Mouse (Mus musculus) embryo, embryonic 9.5 days (tissue): ENCODE results near the gene Jakmip3.
A peak's percentile ranks its signal among the peaks of the same experiment; 100 is the strongest.

ENCODE experiments used
- DNase-seq: peaks from one replicate; pipeline ENCODE4 v3.0.0-alpha.2; 2017; ENCODE audit errors: extremely low spot score

Gene Jakmip3

DNA sequence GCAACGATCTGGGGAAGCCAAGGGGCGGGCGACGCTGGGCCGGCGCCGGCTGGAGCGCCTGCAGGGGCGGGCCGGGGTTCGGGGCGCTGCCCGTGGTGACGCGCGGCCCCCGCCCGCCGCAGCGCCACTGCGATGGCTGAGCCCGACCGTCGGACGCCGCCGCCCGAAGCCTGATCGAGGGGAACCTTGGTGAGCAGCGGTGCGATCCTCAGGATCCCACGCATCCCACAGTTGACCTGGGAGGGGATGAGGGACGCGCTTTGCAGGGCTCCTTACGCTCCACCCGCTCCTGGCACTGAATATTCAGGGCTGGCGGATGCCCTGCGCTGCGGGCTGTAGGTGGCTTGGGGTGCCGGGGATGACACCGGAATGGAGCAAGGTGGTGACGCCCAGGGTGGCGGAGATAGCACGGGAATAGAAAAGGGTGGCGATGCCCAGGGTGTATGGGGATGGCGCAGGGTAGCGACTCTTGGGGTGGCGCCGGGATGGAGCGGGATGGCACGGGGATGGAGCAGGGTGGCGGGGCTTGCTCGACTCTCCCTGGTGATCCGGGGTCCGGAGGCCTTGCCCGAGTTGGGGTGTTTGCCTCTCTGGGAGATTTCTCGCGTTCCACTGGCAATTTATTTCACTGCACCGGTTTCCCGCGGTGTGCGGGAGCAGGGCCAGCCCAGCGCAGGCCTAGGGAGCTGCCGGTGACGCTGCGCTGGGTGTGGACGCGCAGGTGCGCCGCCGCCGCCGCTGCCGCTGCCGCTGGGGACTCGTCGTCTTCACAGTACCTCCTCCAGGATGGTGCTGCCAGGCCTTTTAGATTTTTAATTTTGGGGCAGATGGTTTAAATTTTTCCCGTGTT lies at the start of gene Jakmip3:
TSS of gene Jakmip3 (plus strand) at position 119 of the 850 bp plus-strand sequence.
- peak; percentile 25 for DNase-seq

DNA sequence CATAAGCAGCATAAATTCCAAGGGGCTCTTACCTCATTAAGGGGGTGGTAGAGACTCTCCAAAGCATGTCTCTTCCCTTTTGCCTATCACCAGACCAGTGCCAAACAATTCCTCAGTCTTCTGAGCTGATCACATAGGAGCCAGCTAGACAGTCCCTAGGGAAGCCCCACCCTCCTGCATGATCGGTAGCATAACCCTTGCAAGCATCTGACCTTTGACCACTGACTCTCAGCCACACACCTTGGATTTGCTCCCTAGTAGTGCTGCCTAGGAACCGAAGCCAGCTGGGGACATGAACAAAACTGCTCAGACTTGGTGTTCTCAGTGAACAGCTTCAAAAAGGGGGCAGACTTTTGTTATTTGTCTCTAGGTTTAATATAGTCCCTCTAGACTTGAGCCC lies 42.4 kb upstream of the Jakmip3 start:
- no peak for DNase-seq

- no peak for DNase-seq
Observed at GRCm38 (mm10) chr7:138898743-138899142, 41.8 kb upstream of the Jakmip3 start.

- DNase-seq, result no peak
Observed at GRCm38 (mm10) chr7:138903886-138904435, 36.6 kb upstream of the Jakmip3 start.

DNA sequence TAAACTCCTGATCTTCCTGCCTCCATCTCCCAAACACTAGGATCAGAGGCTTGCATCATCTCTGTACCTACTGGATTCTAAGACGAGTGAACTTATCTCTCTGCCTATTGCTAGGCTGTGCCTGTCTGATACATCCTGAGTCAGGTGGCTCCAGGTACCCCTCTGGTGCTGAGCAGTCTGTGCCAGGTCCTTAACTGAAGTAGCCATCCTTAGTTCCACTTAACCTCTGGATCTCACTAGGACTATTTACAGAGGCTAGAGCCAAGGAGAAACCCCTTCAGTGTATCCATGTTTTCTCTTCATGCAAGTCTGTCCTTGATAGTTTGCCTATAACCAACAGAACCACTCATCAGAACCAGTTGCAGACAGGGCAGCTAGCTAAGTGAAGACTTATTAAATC lies 34.1 kb upstream of the Jakmip3 start:
- no peak for DNase-seq

GRCm38 (mm10) chr7:138907043-138907442 lies 33.5 kb upstream of the Jakmip3 start:
- peak; percentile 67 for DNase-seq

DNA sequence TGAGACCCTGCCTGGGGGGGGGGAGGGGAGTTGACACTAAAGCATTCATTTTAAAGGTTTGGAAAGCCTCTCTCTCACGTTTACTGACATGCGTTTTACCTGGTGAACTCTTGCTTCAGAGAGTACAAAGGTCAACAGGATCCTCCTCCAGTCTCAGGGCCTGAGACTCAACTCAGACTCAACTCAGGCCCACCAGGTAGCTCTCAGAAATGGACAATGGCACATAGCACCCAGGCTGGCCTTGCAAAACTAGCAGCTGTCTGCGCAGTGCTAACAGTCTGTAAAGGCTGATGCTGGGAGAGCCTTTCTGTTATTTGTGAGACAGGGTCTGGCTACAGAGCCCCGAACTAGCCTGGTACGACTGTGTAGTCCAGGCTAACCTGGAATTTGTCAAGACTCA lies 32.6 kb upstream of the Jakmip3 start:
- DNase-seq, result peak; percentile 16

DNA sequence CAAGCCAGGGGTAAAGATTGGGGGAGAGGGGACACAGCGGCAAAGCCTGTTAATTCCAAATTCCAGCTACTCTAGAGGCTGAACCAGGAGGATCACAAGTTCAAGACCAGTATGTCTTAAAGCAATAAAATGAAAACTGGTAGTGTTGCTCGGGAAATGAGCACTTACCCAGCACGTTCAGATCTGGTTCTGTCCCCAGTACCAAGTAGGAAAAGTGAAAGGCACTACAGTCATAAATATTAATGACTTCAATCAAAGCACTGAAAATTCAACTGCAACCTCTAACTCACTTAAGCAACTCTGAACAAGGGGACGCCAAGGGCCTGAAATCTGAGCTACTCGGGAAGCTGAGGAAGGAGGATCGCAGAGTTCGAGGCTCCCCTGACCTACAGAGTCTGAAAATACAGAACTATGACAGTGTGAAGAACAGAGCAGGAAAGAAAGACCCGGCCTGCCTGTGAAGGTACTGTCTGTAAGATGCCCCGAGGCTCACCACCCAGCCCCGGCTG lies 31.7 kb upstream of the Jakmip3 start:
- peak; percentile 17 for DNase-seq

GRCm38 (mm10) chr7:138909277-138910192 lies 31.0 kb upstream of the Jakmip3 start, which contains the start of gene Bnip3:
Gene Bnip3 (minus strand): TSS chr7:138909519.
- peak; percentile 98 for DNase-seq

- DNase-seq, result no peak
Observed at GRCm38 (mm10) chr7:138910193-138910562, 30.4 kb upstream of the Jakmip3 start.

GRCm38 (mm10) chr7:138913616-138914015 lies 26.9 kb upstream of the Jakmip3 start:
- DNase-seq, result no peak

DNA sequence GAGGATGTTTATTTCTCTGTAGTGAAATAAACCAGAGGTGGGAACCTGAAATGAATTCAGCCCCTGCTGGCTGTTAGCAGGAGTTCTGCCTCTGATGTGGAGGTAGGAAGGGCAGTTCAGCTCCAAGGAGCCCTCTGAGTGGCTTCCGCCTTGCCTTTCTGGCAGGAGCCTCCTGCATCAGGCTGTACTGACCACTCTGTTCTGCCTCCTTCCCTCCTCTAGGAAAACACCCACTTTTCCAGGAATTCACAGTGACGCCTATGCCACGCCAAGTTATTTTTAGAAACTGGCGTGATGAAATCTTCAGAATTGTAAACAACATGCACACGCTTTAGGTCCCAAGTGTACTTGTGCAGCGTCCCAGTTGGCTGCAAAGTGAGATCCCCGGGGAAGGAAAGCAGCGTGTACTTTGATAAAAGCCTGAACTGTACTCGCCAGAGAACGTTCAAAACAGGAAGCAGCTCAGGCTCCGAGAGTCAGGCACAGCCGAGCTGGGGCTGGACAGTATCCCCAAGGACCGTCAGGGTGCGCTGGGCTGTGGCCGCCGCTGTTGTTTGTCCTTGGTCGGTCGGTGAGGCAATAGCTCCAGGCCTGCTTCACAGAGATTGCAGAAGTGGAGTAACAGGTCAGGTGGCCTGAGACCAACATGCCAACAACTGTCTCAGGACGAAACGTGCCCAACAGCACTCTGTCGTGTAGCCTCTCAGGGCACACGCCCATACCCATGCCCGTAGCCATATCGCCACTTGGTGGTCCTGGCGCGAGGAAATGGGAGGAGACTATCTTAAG lies 21.2 kb upstream of the Jakmip3 start:
- DNase-seq, result peak; percentile 40

DNA sequence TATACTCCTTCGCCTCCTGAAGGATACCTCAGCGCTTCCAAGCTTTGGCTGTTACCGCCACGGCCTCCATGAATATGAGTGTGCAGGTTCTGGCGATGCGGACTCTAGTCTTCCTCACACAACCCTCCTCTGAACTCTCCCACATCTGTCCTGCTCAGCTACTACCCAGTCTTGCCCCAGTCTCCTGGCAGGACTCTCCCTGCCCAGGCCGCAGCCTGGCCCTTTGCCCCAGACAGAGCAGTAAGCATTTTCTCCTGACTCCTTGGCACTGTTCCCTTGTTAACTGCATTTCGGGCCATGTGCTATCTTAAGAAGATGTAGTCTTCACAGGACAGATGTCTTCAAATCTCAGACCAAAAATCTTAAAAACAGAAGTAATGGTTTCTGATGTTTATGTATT lies 18.9 kb upstream of the Jakmip3 start:
- no peak for DNase-seq

DNA sequence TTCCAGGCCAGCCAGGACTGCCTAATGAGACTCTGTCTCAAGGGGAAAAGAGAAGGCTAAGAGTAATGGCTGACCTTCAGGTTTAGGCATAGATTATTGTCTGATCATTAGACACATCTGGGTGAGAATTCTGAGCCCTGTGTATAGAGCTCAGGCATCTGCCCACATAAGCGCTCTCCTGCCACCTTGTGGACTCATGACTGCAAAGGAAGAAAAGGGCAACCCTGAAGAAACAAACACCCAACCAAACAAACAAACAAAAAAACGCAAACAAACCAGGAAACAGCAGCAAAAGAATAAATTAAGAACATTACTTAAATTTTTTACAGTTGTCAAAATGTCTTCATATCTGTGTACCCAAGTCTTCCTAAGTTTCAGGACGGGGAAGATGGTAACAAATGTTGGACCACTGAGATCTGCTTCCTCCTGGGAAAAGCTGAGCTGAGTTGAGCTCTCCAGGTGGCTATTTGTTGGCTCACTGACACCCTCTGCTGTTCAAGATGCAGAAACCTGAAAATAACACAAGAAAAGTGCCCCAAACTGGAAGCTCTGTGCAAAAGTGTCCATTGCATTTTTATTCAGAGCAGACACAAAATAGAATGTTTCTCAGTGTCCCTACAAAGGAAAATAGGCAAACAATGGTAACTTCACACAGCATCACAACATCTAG lies 16.6 kb upstream of the Jakmip3 start:
- DNase-seq, result peak; percentile 55

DNA sequence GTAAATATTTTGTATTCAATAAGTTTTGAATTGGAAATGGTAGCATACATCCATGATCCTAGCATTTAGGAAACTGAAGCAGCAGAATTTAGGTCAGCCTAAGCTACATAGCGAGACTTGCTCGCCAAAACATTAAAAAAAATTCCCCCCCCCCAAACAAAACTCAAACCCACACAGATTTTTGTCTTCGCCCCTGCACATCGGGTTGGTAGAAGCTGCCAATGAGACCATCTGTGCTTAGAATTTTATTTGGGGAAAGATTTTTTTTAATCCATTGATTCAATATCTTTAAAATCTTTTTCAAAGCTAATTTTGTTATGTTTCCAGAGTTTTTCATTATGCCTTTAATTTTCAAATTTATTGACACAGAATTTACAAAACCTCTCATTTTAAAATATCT lies 12.1 kb upstream of the Jakmip3 start:
- no peak for DNase-seq

GRCm38 (mm10) chr7:138934523-138934922 lies 6.0 kb upstream of the Jakmip3 start:
- DNase-seq, result no peak

DNA sequence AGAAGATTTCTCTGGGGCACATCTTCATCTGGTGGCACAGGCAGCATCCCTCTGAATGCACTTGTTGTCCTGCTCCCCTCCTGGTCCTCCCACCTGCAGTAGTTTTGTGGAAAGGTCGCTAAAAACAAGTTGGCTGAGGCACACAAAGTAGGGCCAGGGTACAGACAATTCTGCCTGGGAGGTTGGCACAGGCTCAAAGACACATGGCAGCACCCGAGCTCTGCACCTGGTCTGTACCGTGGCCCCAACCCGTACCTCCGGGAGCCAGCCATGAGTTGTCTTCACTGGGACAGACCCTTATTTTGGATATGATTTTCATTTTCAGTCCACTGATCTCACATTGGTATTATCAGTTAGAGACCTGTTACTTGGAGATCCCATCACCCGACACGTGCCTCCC lies 1.5 kb upstream of the Jakmip3 start:
- DNase-seq, result no peak

- no peak for DNase-seq
Observed at GRCm38 (mm10) chr7:138940256-138940611, 296 bp upstream of the Jakmip3 start.

GRCm38 (mm10) chr7:138941571-138941970 lies 1.0 kb downstream of the Jakmip3 start:
- DNase-seq, result no peak

- DNase-seq, result no peak
Observed at GRCm38 (mm10) chr7:138942301-138942700, 1.8 kb downstream of the Jakmip3 start.

- DNase-seq, result no peak
Observed at GRCm38 (mm10) chr7:138945668-138946067, 5.1 kb downstream of the Jakmip3 start.
